Mouse (Mus musculus) cerebellum, adult 9-11 months (tissue): Measurements from ENCODE around the gene Kcnt2.

ENCODE experiments used
- DNase-seq: peaks from one replicate; pipeline ENCODE4 v3.0.0; 2022

Kcnt2 gene

DNA sequence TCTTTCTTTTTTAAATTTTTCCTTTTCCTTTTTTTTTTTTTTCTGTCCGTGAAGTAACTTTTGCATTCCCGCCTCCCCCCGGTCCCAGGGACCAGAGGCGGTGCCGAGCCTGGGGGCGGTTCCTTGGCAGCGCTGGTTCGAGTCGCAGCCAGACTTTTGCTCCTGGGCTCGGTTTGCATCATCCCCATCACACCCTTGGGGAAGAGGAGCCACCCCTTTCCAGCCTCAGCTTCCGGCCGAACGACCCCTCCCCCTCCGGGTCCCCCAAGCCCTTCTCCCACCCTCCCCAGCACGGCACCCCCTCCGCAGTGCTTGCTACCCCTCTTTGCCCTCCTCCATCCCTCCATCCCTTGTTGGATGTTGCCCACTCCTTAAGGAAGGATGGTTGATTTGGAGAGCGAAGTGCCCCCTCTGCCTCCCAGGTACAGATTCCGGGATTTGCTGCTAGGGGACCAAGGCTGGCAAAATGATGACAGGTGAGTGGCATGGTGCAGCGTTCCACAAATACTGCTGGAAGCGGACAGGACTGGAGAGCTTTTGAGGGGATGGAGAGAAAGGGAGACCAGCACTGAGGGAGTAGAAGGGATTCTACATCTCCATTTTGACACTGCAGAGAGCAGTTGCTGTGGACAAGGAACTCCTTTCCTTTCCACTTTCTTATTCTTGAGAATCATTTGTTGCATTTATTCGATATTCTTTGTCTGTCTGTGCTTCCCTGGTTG is at the start of gene Kcnt2:
TSS of gene Kcnt2 (plus strand) at position 283 of the 722 bp plus-strand sequence.
- DNase-seq, result no peak

DNA sequence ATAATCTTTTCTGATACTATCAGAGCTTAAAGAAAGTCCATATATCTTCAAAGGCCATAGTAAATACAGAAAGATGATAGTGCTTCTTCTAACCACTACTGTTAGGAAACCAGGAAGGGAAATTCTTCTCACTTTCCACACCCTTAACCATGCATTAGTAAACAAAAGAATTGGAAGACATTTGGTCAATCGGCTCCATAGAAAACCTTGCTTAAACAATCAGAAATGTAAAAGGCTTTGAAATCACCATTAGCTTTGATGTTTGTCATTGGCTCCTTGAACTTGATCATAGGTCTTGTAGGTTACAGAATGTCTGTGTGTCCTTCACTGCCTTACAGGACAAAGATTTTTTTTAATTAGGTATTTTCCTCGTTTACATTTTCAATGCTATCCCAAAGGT is 40.6 kb upstream of the Kcnt2 start:
- DNase-seq, result no peak

DNA sequence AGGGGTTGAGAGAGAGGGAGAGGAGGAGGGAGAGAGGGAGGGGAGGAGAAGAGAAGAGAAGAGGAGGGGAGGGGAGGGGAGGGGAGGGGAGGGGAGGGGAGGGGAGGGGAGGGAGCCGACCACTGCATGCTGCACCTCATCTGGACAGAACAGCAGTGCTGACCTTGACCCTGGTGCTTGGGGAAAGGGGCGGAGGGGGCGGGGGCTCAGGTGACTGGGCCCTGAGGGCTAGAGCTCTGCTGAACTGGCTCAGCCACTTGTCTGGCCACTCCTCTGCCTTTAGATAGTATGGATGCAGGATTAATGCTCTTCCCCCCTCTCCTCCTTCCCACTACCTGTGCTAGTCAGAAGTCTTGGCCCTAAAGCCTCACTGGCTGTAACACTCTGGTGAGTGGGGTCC is 20.7 kb upstream of the Kcnt2 start:
- no peak for DNase-seq

DNA sequence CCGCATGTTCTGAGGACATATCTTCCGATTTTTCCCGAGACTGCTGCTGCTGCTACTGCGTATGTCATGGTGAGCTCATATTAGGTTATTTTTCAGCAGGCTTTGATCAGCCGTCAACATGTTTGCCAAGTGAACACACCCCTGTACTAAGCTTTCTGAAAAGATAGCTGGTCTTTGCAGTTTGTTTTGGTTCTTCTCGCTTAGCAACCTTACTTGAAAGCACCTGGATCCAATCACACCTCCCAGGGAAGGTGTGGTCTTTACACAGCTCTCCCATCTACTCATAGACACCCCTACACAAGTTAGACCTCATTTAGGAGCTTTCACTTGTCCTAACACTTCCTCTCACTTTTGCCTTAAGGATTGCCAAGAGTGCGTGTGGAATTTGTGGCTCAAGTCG is 19.3 kb upstream of the Kcnt2 start:
- no peak for DNase-seq

DNA sequence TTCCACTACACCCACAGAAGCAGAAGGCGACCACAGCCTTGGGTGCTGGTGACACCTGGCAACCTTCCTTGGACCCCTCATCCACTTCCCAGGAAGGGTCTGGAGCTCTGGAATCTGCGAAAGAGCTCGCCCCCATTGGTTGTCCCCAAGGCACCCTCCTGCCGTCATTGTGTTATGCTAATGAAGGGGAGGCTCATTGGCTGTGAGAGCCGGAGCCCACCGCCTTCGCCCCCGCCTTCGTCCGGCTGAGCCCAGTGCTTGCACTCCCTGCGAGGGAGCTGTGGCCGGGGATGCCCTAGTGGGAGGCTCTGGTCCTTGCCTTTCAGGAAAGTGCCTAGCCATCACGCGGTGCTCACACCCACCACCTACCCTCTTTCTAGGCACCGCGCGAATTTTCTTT is 493 bp upstream of the Kcnt2 start:
- DNase-seq, result no peak

DNA sequence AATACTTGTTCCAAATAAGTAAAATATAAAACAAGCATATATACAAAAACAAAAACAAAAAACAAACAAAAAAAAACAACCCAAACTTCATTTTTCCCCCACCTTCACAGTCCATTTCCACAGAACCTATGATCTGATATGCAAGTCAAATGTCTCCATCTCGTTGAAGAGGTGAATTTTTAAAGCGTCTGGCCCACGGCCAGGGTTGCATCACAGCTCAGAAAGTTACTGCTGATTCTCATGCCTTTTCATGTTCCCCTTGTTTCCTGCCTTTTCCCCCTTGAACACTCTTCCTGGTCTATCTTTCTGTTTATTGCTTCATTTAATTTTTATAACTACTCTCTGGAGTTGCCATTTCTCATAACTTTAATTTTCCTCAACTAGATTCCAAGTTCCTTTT is 18.7 kb downstream of the Kcnt2 start:
- no peak for DNase-seq

DNA sequence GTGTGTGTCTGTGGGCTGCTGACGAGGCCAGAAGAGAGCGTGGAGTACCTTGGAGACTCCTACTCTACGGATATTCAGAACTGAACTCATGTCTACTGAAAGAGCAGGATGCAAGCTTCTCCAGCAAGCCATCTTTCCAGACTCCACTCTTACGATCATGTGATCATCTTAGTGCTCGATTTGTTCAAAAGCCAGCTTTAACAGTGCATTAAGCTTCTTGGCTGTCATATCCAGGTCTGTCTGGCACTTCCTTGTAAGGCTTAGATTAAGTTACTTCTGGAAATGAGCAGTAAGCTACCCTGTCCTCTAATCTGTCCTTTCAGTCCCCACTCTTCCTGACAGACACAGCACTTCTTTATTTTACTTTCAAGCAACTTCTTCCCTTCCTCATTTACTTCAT is 20.1 kb downstream of the Kcnt2 start:
- DNase-seq, result no peak

DNA sequence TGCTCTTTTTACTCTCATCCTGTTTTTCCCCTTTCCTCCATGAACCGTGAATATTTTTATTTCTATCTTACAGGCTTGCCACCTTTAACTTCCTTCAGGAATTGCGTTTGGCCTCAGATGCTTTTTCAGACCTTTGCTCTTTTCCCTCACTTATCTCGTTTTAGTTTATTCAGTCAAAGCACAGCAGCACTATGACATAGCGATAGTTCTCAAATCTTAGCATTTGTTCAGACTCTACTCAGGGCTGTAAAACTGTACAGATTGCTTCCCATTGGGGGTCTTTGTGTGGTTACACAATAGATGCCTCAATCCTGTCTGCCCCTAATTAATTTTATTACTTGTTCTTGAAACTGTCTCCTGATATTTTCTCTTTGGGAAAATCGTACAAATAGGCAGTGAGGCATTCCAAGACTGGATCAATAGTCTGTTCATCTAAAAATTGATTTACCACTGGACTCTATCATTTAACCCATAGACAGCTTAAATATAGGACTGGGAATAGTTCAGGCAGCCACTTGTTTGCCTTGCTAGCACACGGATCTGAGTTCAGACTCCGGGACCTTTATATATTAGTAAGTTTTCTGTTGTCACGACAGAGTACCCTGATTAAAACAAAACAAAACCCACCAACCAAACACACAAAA is 20.8 kb downstream of the Kcnt2 start:
- DNase-seq, result no peak

DNA sequence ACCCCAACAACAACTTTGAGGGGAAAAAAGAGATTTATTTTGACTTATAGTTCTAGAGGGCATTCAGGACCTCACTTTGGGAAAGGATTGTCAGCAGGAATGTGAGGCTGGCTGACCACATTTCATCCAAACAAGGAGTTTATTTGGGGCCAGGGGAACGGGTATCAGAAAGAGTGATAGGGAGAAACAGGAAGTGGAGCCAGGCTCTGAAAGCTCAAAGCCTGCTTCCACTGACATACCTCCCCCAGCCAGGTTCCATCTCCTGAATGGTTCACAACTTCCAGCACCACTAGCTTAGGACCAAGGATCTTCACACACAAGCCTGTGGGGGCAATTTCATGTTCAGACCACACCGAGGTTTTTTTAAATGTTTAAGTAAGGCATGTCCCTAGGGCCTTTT is 21.3 kb downstream of the Kcnt2 start:
- no peak for DNase-seq

DNA sequence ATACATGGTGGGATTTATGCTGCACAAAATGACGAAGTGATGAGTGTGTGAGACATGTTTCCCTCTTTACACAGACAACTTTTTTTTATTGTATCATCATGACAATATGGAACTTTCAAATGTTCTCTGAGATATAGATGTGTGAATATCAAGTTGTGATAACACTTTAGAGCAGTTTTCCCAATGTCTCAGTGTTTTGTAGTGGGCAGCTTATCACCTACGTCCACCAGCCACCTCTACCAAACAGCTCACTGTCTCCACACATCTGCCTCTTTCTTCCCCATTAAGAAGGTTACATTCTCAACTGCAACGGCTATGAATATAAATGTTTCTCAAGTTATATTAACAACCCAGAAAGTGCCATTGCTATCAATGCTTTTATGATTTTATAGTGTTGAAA is 27.7 kb downstream of the Kcnt2 start:
- no peak for DNase-seq

DNA sequence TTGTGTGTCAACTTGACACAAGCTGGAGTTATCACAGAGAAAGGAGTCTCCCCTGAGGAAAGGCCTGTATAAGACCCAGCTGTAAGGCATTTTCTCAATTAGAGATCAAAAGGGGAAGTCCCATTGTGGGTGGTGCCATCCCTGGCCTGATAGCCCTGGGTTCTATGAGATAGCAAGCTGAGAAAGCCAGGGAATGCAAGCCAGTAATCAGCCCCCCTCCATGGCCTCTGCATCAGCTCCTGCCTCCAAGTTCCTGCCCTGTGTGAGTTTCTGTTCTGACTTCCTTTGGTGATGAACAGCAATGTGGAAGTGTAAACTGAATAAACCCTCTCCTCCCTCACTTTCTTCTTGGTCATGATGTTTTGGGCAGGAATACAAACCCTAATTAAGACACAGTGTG is 29.9 kb downstream of the Kcnt2 start:
- no peak for DNase-seq

DNA sequence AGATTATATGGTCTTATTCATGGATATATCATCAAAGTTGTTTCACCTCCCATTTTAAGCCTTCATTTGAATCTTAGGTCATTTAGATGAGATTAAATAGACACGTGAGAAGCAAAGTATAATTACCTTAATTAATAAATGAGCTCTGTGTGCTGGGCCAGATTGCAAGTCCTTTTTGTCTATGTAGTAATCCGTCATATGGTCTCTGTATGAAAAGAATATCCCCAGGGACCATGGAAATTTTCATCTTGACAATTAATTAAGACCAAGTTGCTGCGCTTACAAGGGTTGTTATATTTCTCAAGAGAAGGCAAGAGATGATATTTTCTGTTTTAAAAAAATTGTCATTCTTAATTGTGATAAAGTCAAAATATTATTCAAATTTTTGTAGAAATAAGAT is 47.2 kb downstream of the Kcnt2 start:
- no peak for DNase-seq

DNA sequence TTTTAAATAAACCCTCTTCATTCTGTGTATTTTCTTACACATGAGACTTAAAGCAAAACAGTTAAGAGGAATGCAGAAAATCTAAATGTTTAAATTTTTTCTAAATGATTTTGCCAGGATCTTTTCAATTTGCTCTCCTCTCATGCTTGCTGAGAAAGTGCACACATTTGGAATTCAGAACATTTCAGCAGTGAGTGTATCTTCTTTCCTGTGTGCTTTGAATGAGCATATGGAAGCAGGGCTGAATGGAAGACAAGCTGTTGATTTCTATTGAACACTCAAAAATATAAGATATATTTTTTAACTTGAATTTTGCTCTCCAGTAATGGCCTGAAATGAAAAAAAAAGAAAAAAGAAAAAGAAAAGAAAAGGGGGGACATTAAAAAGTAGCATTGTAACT is 49.5 kb downstream of the Kcnt2 start:
- no peak for DNase-seq

DNA sequence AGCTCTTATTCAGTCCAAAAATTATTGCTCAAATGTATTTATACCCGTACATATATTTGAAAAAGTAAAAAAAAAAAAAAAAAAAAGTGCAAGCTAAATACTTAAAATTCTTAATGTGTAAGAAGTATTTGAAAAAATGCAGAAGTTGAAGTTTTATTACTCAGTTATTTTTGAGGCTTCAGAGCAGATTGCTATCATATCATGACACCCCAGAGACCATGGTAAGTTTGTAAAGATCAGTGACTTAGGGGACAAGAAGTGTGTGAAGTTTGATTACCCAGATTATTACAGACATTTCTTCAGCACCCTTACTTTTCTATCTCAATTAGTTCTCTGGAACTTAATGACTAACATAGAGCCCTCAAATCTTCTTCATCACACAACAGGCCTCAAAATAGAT is 58.3 kb downstream of the Kcnt2 start:
- no peak for DNase-seq

DNA sequence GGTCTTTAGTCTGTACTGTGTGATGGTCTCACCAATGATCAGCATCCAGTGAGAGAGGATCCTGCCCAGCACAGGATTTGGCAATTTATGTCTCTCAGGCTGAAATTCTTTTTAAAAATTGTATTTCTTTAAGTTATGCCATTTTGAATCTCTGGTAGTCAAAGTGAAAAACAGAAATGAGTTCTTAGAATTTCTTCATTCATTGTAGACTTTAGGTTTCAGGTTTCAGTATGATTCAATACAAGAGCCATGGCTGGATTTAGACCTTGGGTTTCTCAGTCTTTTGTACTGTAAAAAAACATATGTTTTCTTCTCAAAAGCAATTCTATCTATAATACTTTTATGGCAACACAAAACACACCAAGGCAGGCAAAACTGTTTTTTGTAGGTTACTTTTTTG is 59.4 kb downstream of the Kcnt2 start:
- DNase-seq, result no peak

DNA sequence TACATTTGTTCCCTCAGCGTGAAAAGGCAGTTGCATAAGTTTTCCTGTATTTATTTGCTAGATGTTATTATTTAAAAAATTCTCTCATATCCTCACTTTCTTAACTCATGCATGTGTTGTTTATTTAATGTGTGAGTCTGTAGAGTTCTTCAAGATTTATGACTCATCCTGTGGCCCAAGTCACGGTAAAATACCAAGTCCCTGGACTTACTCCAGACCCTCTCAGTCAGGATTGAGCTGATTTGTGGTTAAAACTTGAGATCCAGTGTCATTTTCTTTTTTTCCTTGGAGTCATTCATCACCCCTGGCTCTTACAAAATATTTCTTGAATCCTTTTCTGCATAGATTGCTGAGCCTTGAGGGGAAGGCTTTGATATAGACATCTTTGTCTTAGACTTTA is 60.4 kb downstream of the Kcnt2 start:
- DNase-seq, result no peak

DNA sequence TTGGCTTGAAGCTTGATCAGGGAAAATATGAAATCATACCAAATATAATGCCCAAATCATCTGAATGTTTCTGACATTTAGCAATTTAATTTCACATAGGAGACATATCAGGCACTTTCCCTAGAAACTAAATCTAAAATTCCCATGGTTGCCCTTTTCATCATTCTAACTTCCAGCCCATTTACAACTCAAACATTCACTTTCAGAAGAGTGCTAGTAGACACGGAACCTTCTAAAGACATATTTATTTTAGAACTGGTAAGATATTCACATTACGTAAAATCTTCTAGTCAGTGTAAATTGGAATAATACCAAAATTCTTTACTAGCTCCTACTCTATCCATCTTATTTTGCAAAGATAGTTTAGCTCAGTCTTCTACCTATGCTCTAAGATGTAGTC is 64.8 kb downstream of the Kcnt2 start:
- no peak for DNase-seq

DNA sequence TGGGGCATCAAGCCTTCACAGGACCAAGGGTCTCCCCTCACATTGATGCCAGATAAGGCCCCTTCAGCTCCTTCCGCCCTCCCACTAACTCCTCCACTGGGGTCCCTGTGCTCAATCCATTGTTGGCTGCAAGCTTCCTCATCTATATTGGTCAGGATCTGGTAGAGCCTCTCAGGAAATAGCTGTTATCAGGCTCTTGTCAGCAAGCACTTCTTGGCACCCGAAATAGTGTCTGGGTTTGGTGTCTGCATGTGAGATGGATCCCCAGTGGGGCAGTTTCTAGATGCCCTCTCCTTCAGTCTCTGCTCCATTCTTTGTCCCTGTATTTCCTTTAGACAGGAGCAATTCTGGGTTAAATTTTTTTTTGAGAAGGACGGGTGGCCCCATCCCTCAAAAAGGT is 79.1 kb downstream of the Kcnt2 start:
- DNase-seq, result no peak

DNA sequence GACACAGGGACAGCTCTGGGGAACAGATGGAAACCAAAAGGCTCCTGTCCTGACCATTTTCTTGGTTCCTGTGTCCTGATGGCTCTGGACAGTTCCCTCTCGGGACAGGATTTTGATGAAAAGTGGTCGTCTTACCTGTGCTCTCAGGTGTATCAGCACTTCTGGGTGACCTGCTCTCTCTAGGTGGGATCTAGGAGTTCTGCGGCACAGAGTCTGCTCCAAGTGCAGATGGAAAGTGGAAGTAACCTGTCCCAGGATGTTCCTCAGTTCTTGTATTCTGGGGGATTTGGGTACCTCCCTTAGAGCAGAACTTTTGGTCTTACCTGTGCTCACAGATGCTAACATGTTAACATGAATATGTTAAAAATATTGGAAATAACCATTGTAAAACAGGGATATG is 80.8 kb downstream of the Kcnt2 start:
- no peak for DNase-seq

DNA sequence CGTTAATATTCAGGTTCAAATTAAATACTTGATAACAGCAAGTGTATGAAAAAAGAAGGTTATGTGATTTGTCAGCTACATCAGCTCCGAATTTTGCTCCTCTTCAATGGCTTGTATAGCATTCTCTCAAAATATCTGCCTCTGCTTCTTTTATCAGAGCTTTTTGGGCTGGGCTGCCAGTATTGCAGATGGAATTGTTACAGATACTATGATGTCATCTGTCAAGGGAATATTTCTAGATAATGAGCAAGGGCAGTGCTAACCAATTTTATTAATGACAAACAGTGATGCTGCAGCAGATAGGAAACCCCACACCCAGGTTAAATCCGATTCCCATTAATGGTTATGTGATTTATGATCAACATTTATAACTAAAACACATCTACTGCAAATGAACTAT is 87.7 kb downstream of the Kcnt2 start:
- no peak for DNase-seq

DNA sequence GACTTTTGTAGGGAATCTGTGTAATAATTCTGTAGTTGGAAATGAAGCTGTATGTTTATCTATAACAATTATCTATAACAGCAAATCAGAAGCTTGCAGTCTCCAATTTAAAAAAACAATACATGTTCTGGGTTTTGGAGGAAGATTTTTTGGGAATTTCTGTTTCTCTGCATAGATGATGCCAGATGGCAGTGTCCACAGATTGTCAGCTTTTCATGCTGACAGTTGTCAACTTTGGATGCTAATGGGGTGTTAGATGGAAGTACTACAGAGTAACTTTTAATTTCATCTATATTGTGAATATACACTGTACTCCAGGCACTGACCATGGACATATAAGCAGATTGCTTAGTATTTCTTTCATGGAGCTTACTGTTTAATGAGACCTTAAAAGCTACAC is 92.5 kb downstream of the Kcnt2 start:
- no peak for DNase-seq

DNA sequence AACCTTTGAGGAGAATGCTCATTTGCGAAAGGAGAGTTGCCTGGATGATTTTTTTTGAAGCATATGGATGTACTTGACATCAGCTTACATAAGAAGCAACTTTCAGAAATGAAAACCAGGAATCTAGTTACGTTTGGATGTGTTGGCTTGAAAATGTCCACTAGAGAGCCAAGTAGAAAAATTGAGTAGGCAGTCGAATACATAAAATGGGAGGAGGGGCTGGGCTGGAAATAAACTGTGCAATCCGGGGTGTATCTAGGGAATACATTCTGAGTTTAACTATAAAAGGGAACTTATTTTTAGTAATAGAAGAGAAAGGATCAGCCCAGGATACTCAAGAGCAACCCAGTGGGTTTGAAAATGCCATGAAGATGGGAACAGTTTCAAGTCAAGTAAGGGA is 93.4 kb downstream of the Kcnt2 start:
- no peak for DNase-seq

DNA sequence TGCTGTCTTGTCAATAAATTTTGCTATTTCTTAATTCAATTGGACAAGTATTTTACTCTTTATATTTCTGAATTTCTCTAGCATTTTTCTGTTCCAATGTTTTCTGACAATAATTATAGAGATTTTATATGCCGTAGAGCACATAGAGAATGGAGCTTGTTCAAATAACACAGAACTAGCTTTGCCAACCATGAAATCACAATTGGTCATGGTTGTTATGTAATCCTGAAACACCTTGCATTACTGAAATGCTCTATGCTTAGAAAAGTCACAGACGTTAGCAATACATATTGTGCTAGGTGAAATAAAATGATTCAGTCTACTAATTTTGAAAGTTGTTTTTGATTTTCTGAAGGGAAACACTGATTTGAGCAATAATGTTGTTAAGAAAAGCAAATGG is 118.8 kb downstream of the Kcnt2 start:
- no peak for DNase-seq

DNA sequence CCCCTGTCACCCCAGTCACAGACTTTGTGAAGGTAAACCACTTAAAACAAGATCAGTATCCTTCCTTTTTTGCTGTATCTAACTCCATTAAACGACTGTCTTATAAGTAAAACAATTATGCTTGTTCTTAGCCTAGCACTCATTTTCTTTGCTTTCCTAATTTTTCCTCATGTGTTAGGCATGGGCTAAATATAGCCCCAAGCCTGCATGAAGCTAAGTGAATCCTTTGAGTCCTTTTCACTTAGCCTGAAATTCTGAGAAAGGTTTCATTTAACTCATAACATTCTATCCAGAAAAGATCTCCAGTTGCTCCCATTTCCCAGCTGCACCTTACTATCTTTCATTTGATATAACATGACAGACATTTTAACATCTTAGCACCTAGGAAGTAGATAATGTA is 127.6 kb downstream of the Kcnt2 start:
- no peak for DNase-seq

DNA sequence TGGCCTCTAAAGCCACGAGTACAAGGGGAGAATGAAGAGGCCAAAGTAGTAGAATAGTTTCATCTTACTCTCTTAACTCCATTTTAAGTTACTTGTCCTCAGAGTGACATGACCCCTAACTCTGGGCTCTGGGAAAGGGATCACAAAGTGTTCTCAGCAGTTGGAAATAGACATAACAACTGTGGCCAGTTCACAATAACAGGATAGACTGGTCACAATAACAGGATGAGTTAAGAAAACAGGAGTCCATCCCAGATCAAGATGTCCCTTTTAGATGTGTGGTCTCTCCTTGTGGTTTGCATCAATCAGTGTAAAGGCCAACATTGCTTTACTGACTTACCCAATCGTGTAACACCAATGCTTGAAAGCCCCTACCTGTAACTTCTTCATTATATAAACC is 132.8 kb downstream of the Kcnt2 start:
- DNase-seq, result no peak
